Mouse (Mus musculus) forelimb bud, embryonic 11.5 days (tissue): ENCODE measurements around the gene D5Ertd577e.
"Not testable (repeated sequence)": the region's sequence is repeated elsewhere in the genome, so short reads cannot be mapped to it uniquely, and the experiment has no call there.

Experiments
- DNase-seq: peaks from one replicate; pipeline ENCODE4 v3.0.0-alpha.2; 2012; ENCODE audit warnings: low read depth, low spot score

D5Ertd577e gene

GRCm38 (mm10) chr5:95456506-95456905 is at the start of gene D5Ertd577e:
Gene D5Ertd577e (plus strand): TSS chr5:95456806.
- not testable (repeated sequence) for DNase-seq

GRCm38 (mm10) chr5:95510458-95510857 is 53.9 kb downstream of the D5Ertd577e start, which contains the start of gene Gm3286:
Gene Gm3286 (plus strand): TSS chr5:95510758.
- not testable (repeated sequence) for DNase-seq
